Comparison of ENCODE assay signal across 8 mouse cellular contexts in the genomic region with DNA sequence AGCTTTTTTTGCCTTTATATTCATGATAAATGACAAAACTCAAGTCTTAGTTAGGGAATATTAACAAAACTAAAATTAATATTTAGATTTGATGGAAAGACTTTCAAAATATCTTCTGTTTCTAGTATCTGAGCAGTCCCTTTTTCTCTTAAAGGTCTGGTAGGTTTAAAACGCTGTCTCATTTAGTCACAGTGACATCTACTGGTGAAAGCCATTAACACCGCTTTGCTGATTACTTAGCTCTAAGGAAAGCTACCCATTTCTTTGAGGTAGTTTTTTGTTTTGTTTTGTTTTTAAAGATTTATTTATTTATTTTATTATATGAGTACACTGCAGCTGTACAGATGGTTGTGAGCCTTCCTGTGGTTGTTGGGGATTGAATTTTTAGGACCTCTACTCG. TPM values are rescaled to one million over a fixed set of nuclear protein-coding genes. Genes with fewer than 3 reads are reported as not detected.
A peak's percentile ranks its signal among the peaks of the same experiment; 100 is the strongest.
DNase-seq lines count a peak whose midpoint lies in the region; ATAC-seq and TF ChIP-seq lines count a peak whose summit lies in the region.
"Had no signal": no experiment of that assay in that cellular context is flagged by ENCODE, and none has a peak within 500 bp of the region (broad histone marks: within the 10 kb centered on the region; RNA-seq: fewer than 3 reads in every experiment).

No protein-coding gene starts in this region.

- no peaks in the 10 kb centered on the region for H3K4me1 ChIP-seq in hindbrain, postnatal 0 days (ENCODE audit: insufficient read depth, low read length)
- no peaks in the 10 kb centered on the region for H3K4me1 ChIP-seq in hindbrain, embryonic 16.5 days (ENCODE audit: control insufficient read depth, insufficient read depth, low read depth, low read length)
- H3K4me1 ChIP-seq: embryonic facial prominence, embryonic 12.5 days had no signal

- peak; percentile 83 for DNase-seq in hindbrain, postnatal 0 days (ENCODE audit: low spot score)
- DNase-seq in urinary bladder, postnatal 14 days (ENCODE audit: low spot score), result peak; percentile 43
- DNase-seq in urinary bladder, postnatal 25 days (ENCODE audit: low spot score), result no peak
- peak; percentile 68 for DNase-seq in c-Kit-positive CD71-positive TER-119-negative erythroid progenitor cells, embryonic 14.5 days (ENCODE audit: low read depth)
- no peak for DNase-seq in urinary bladder, postnatal 36 days (ENCODE audit: low spot score in 2 of 2)

- TF ChIP-seq CTCF in hindbrain, postnatal 0 days (IDR thresholded peaks at IDR 0.05; ENCODE audit: low read depth), result peak; percentile 71

- no peak overlapping the region for H3K27ac ChIP-seq in hindbrain, postnatal 0 days
- no peak overlapping the region for H3K27ac ChIP-seq in hindbrain, embryonic 16.5 days (ENCODE audit: low read depth, low read length)
- H3K27ac ChIP-seq: embryonic facial prominence, embryonic 12.5 days had no signal

- H3K9me3 ChIP-seq in hindbrain, postnatal 0 days (ENCODE audit: low read length), result no peaks in the 10 kb centered on the region
- H3K9me3 ChIP-seq in hindbrain, embryonic 16.5 days (ENCODE audit: control insufficient read depth, low read length), result no peaks in the 10 kb centered on the region
- H3K9me3 ChIP-seq: embryonic facial prominence, embryonic 12.5 days had no signal

- ATAC-seq in hindbrain, postnatal 0 days, result no peak
- no peak for ATAC-seq in hindbrain, embryonic 16.5 days
- ATAC-seq in megakaryocyte, adult 5-6 weeks (ENCODE audit: poor library complexity, severe bottlenecking), result peak; percentile 79

- H3K4me3 ChIP-seq in hindbrain, postnatal 0 days (ENCODE audit: low read length), result no peak overlapping the region
- H3K4me3 ChIP-seq in hindbrain, embryonic 16.5 days (ENCODE audit: low read length), result no peak overlapping the region
- H3K4me3 ChIP-seq: embryonic facial prominence, embryonic 12.5 days had no signal

- WGBS in hindbrain, postnatal 0 days, result 59% methylated on average over 3 of the region's 3 CpGs
- WGBS in hindbrain, embryonic 16.5 days, result 55% methylated on average over 3 of the region's 3 CpGs

- H3K27me3 ChIP-seq in hindbrain, postnatal 0 days (ENCODE audit: insufficient read depth, low read length), result no peaks in the 10 kb centered on the region
- no peaks in the 10 kb centered on the region for H3K27me3 ChIP-seq in hindbrain, embryonic 16.5 days (replicated peaks; ENCODE audit: control insufficient read depth, insufficient read depth, low read length)
- H3K27me3 ChIP-seq: embryonic facial prominence, embryonic 12.5 days had no signal

- H3K36me3 ChIP-seq in hindbrain, postnatal 0 days (ENCODE audit: insufficient read depth, low read length), result peaks cover 4% of the 10 kb centered on the region; the same call in 1 of the 2 replicates
- H3K36me3 ChIP-seq in hindbrain, embryonic 16.5 days (ENCODE audit: control insufficient read depth, insufficient read depth, low read length), result no peaks in the 10 kb centered on the region; the same call in 1 of the 2 replicates

- H3K9ac ChIP-seq in hindbrain, postnatal 0 days (replicated peaks; ENCODE audit: low read length), result no peak overlapping the region
- no peak overlapping the region for H3K9ac ChIP-seq in hindbrain, embryonic 16.5 days (ENCODE audit: low read depth, low read length)
- H3K9ac ChIP-seq: embryonic facial prominence, embryonic 12.5 days had no signal

- no peak overlapping the region for H3K4me2 ChIP-seq in hindbrain, postnatal 0 days (ENCODE audit: low read depth, low read length)
- H3K4me2 ChIP-seq in hindbrain, embryonic 16.5 days (ENCODE audit: low read length), result no peak overlapping the region
- H3K4me2 ChIP-seq: embryonic facial prominence, embryonic 12.5 days had no signal

RNA-seq across cellular contexts. Expression of a gene that starts 15.5 kb away (rescaled TPM):
- total RNA-seq in hindbrain, postnatal 0 days (2014; rRNA removed), result 24.7 and 26.0 TPM in 2 replicates
- 3.0 and 3.5 TPM in 2 replicates for polyA plus RNA-seq in hindbrain, postnatal 0 days (2015; fragmentation: Nextera tagmentation; extraction: Ambion mirVana)
- polyA plus RNA-seq in hindbrain, embryonic 16.5 days (2015; fragmentation: Nextera tagmentation; extraction: Ambion mirVana), result 3.4 and 3.5 TPM in 2 replicates
- total RNA-seq in megakaryocyte, adult 5-6 weeks (2015), result 68.3 and 71.8 TPM in 2 replicates
- total RNA-seq in megakaryocyte, adult 5-6 weeks (2017), result 64.1 and 72.2 TPM in 2 replicates

RNA-seq across cellular contexts. Expression of a gene that starts 23.7 kb away (rescaled TPM):
- 0.16 TPM in 1 of 2 replicates, not detected in the other for total RNA-seq in hindbrain, postnatal 0 days (2014; rRNA removed)
- polyA plus RNA-seq in hindbrain, postnatal 0 days (2015; fragmentation: Nextera tagmentation; extraction: Ambion mirVana), result 0.36 and 0.62 TPM in 2 replicates
- polyA plus RNA-seq in hindbrain, embryonic 16.5 days (2015; fragmentation: Nextera tagmentation; extraction: Ambion mirVana), result 0.10 and 0.30 TPM in 2 replicates
- not detected in 2 replicates for total RNA-seq in megakaryocyte, adult 5-6 weeks (2015)
- not detected in 2 replicates for total RNA-seq in megakaryocyte, adult 5-6 weeks (2017)

RNA-seq across cellular contexts. Expression of a gene that starts 37.4 kb away (rescaled TPM):
- total RNA-seq in hindbrain, postnatal 0 days (2014; rRNA removed), result 27.4 and 28.0 TPM in 2 replicates
- polyA plus RNA-seq in hindbrain, postnatal 0 days (2015; fragmentation: Nextera tagmentation; extraction: Ambion mirVana), result 90.4 and 95.1 TPM in 2 replicates
- 83.3 and 98.7 TPM in 2 replicates for polyA plus RNA-seq in hindbrain, embryonic 16.5 days (2015; fragmentation: Nextera tagmentation; extraction: Ambion mirVana)
- total RNA-seq in megakaryocyte, adult 5-6 weeks (2015), result 306 and 344 TPM in 2 replicates
- 197 and 215 TPM in 2 replicates for total RNA-seq in megakaryocyte, adult 5-6 weeks (2017)

RNA-seq across cellular contexts. Expression of a gene that starts 48.9 kb away (rescaled TPM):
- total RNA-seq in hindbrain, postnatal 0 days (2014; rRNA removed), result 151 and 157 TPM in 2 replicates
- polyA plus RNA-seq in hindbrain, postnatal 0 days (2015; fragmentation: Nextera tagmentation; extraction: Ambion mirVana), result 104 TPM in 2 replicates
- 120 TPM in 2 replicates for polyA plus RNA-seq in hindbrain, embryonic 16.5 days (2015; fragmentation: Nextera tagmentation; extraction: Ambion mirVana)
- 705 and 801 TPM in 2 replicates for total RNA-seq in megakaryocyte, adult 5-6 weeks (2015)
- total RNA-seq in megakaryocyte, adult 5-6 weeks (2017), result 156 and 205 TPM in 2 replicates

RNA-seq across cellular contexts. Expression of a gene that starts 54.5 kb away (rescaled TPM):
- total RNA-seq in hindbrain, postnatal 0 days (2014; rRNA removed), result 0.11 and 0.31 TPM in 2 replicates
- polyA plus RNA-seq in hindbrain, postnatal 0 days (2015; fragmentation: Nextera tagmentation; extraction: Ambion mirVana), result 0.38 and 0.40 TPM in 2 replicates
- polyA plus RNA-seq in hindbrain, embryonic 16.5 days (2015; fragmentation: Nextera tagmentation; extraction: Ambion mirVana), result 0.46 and 1.0 TPM in 2 replicates
- total RNA-seq in megakaryocyte, adult 5-6 weeks (2015), result not detected in 2 replicates
- total RNA-seq in megakaryocyte, adult 5-6 weeks (2017), result not detected in 2 replicates

Comparison
In these comparisons a context has a peak if more than half of its experiments do, and no peak if none do; other contexts are left out.
1. DNase-seq: peak in hindbrain, postnatal 0 days (single experiment), urinary bladder, postnatal 14 days (single experiment) and c-Kit-positive CD71-positive TER-119-negative erythroid progenitor cells, embryonic 14.5 days (single experiment); none in urinary bladder, postnatal 25 days (single experiment) and urinary bladder, postnatal 36 days (0 of 2).